Mouse (Mus musculus) spleen, adult 2 months (tissue): ENCODE results near the gene Tmem204. TPM values are rescaled to one million over a fixed set of nuclear protein-coding genes. Genes with fewer than 3 reads are reported as not detected.

ENCODE experiments used
- DNase-seq, 2 experiments: peaks; one replicate each; pipeline versions ENCODE4 v3.0.0 to v3.0.0-alpha.2; 2012 to 2021; ENCODE audit warnings: low spot score in 2 of 2, low read depth in 1 of 2
- H3K27ac ChIP-seq: fragments of 200-500 bp; 2 replicates; pipeline ENCODE4 v1.5.1; 2012; ENCODE audit warnings: low read length, inconsistent platforms; ENCODE audit not compliant: insufficient read depth
- H3K27me3 ChIP-seq: fragments of 200-500 bp; 2 replicates; pipeline ENCODE4 v1.6.1; 2012; ENCODE audit warnings: mild to moderate bottlenecking, moderate library complexity, low read length, inconsistent platforms; ENCODE audit not compliant: control insufficient read depth, insufficient read depth
- H3K36me3 ChIP-seq: fragments of 200-500 bp; 2 replicates; pipeline ENCODE4 v1.6.1; 2012; ENCODE audit warnings: mild to moderate bottlenecking, low read length, inconsistent platforms; ENCODE audit not compliant: control insufficient read depth, insufficient read depth
- H3K4me1 ChIP-seq: fragments of 200-500 bp; 2 replicates; pipeline ENCODE4 v1.6.1; 2011; ENCODE audit warnings: inconsistent platforms; ENCODE audit not compliant: control insufficient read depth, insufficient read depth, insufficient read length
- H3K4me3 ChIP-seq: fragments of 200-500 bp; 2 replicates; pipeline ENCODE4 v1.5.1; 2011; ENCODE audit warnings: mild to moderate bottlenecking, inconsistent platforms; ENCODE audit not compliant: insufficient read depth, insufficient read length; ENCODE audit errors: extremely low read depth
- CTCF ChIP-seq: fragments of 200-500 bp; IDR thresholded peaks from 2 replicates; pipeline ENCODE4 v1.5.1; 2011; ENCODE audit warnings: mild to moderate bottlenecking, inconsistent platforms; ENCODE audit not compliant: insufficient read depth, insufficient read length, insufficient replicate concordance; ENCODE audit errors: extremely low read depth
- POLR2A ChIP-seq: fragments of 200-500 bp; IDR thresholded peaks from 2 replicates; pipeline ENCODE4 v1.6.1; 2011; ENCODE audit warnings: low read depth, low read length, inconsistent platforms
- WGBS: fragments of 180-500 bp; shearing (Covaris S2); methylation state at CpG from one replicate; pipeline ENCODE4 v1.1.7; 2018; 5-methylcytosine and 5-hydroxymethylcytosine counted together
- polyA plus RNA-seq: library from polyadenylated mRNA; depleted of rRNA; stranded (reverse); fragments of >200 nt; gene quantifications from 2 replicates; pipeline ENCODE4 v1.2.3, GENCODE M21; 2012

Tmem204 gene
- polyA plus RNA-seq, 1 experiment: 37.6 TPM

DNA sequence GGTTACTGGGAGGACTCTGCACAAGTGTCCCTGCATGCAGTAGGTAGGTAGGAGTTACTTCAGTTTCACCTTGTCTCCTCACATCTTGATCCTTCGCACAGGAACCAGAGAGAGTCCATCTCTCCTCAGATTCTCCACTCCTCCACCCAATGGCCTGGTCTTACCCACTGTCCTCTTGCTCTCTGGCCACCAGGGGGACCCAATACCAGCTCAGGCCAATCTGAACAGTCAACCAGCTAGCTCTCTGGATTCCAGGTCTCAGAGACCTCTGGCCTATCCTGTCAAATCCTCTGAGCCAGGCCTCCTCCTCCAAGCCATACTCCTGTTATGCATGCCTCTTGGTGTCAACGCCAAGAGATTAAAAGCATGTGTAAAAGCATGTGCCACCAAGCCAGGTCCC is 26.2 kb upstream of the Tmem204 start:
- Histone ChIP-seq H3K4me3 (no peak overlapping the region), H3K27ac (no peak overlapping the region), H3K4me1 (no peaks in the 10 kb centered on the region), H3K27me3 (no peaks in the 10 kb centered on the region), H3K36me3 (peaks cover 12% of the 10 kb centered on the region)
- WGBS: 95% methylated on average over 2 of the region's 2 CpGs
- peak in 1 of 2 experiments; percentile 20 for DNase-seq
- TF ChIP-seq POLR2A: no peak
- TF ChIP-seq CTCF: peak; percentile 33; the same call in 1 of the 2 replicates

DNA sequence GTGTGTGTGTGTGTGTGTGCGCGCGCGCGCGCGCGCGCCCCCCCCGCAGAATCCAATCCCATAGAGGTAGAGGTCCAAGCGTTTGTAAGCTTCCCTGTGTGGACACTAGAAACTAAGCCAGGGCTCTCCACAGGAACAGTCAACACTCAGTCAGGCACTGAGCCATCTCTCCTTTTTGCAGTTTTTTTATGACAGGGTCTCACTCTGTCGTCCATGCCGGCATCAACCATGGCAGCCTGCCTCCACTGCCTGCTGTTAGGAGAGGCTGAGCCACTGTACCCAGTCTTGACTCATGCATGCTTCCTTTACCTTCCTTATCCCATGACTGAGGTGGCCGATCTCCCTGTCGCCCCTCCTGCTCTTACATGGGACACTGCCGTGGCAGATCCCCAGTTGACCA is 24.4 kb upstream of the Tmem204 start:
- 92% methylated on average over 13 of the region's 16 CpGs for WGBS
- no peaks in the 10 kb centered on the region for H3K27me3 ChIP-seq
- H3K27ac ChIP-seq: no peak overlapping the region
- no peak for DNase-seq
- H3K4me3 ChIP-seq: no peak overlapping the region
- H3K36me3 ChIP-seq: peaks cover 22% of the 10 kb centered on the region
- no peaks in the 10 kb centered on the region for H3K4me1 ChIP-seq
- no peak for TF ChIP-seq POLR2A
- no peak for TF ChIP-seq CTCF

DNA sequence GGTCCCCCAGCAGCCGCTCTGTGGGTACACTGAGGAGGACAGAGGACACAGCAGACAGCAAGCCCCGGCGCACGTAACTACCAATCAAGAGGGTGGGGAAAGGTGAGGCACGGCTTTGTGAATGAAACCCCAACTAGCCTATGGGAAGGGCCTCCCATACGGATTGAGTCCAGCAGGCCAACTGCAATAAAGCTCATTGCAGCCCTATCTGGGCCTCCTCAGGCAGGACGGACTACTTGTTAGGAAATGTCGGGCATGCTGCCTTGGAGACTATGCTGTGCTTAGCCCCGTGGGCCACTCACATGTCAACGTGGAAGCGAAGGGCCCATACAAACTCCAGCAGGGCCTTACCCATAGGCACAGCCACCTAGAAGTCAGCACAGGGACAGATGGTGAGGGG is 17.9 kb upstream of the Tmem204 start:
- whole genome bisulfite sequencing: 92% methylated on average over 11 of the region's 11 CpGs
- Histone ChIP-seq H3K27me3 (no peaks in the 10 kb centered on the region), H3K27ac (no peak overlapping the region), H3K4me3 (no peak overlapping the region), H3K4me1 (no peaks in the 10 kb centered on the region), H3K36me3 (peaks cover 45% of the 10 kb centered on the region)
- no peak for DNase-seq
- TF ChIP-seq CTCF (no peak), POLR2A (no peak)

DNA sequence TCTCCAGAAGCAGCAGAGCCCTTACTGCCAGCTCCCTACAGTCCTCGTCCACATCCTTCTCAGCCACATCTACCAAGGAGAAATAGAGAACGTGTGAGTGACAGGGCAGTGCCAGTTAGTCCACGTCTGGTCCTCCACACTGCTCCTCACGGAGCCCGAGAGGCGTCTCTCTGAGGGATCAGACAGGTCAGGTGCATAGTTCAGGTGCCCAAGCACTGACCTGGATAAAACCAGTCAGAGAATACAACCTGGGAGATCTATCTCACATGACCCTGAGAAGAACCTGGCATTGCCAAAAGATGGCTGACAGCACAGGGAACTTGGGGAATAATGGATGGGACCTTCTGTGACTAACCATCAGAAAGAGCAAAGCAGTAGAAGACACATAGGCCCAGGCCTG is 16.7 kb upstream of the Tmem204 start:
- Histone ChIP-seq H3K36me3 (peaks cover 40% of the 10 kb centered on the region), H3K4me3 (no peak overlapping the region), H3K4me1 (no peaks in the 10 kb centered on the region), H3K27me3 (no peaks in the 10 kb centered on the region), H3K27ac (no peak overlapping the region)
- 95% methylated on average over 6 of the region's 6 CpGs for WGBS
- TF ChIP-seq POLR2A (no peak), CTCF (no peak)
- DNase-seq: no peak

DNA sequence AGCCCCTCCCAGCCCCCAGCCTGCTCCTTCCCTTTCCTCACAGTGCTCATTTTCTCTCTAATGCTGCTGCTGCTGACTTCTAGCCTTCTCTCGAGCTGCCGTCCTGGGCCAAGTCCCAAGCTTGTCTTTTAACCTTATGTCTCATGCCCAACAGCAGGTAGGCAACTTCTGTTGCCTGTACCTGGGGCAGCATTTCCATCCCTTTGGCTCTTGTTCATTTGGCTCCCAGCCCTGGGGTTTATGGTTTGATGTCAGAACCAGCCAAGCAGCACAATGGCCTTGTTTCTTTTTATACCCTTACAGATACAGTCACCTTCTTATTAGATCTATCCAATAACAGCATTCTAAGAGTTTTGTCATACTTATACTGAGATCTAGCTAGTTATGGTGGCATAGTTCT is 12.8 kb upstream of the Tmem204 start:
- TF ChIP-seq POLR2A (no peak), CTCF (no peak)
- no peak overlapping the region for H3K27ac ChIP-seq
- 93% methylated on average over 2 of the region's 2 CpGs for WGBS

DNA sequence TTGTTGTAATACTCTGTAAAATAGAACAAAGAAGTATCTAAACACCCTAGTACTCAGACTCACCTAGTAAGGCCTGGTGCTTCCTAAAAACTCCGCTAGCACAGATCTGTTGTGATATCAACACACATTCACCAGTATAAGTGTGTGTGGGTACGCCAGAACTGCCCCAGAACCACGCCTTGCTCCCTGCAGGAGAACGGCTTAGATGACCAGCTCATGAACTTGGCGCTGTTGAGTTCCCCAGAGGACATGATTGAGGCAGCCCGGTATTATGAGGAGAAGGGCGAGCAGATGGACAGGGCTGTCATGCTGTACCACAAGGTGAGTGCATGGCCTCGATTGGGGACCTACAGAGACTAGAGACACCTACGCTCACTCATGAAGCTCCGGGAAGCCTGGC is 7.1 kb upstream of the Tmem204 start:
- Histone ChIP-seq H3K4me3 (no peak overlapping the region), H3K4me1 (no peaks in the 10 kb centered on the region), H3K36me3 (peaks cover 19% of the 10 kb centered on the region), H3K27ac (no peak overlapping the region), H3K27me3 (no peaks in the 10 kb centered on the region)
- no peak for DNase-seq
- TF ChIP-seq CTCF (no peak), POLR2A (no peak)
- 92% methylated on average over 10 of the region's 10 CpGs for WGBS

More for the DNA sequence above, 12.8 kb upstream of the Tmem204 start:
- Histone ChIP-seq H3K4me1 (no peaks in the 10 kb centered on the region), H3K36me3 (peaks cover 27% of the 10 kb centered on the region), H3K4me3 (no peak overlapping the region), H3K27me3 (no peaks in the 10 kb centered on the region)
- DNase-seq: no peak

DNA sequence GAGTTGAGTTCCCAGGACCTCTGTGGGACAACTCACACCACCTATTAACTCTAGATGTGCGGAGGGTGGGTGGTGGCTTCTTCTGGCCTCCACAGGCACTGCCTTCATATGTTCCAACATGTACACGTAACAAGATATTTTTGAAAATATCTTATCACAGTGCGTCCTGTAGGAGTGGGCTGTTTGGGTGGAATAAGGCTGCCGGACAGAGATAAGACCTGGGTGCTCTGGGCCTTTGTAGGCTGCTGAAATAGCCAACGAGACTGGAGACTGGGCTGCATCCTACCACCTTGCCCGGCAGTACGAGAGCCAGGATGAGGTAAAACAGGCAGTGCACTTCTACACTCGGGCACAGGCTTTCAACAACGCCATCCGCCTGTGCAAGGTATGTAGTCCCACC is 5.8 kb upstream of the Tmem204 start:
- WGBS: 89% methylated on average over 10 of the region's 10 CpGs
- TF ChIP-seq CTCF (no peak), POLR2A (no peak)
- no peaks in the 10 kb centered on the region for H3K27me3 ChIP-seq
- DNase-seq: no peak
- peaks cover 16% of the 10 kb centered on the region for H3K36me3 ChIP-seq
- H3K4me1 ChIP-seq: no peaks in the 10 kb centered on the region
- peak overlapping the region; percentile 25; the same call in 1 of the 2 replicates for H3K27ac ChIP-seq
- no peak overlapping the region for H3K4me3 ChIP-seq
